Mouse (Mus musculus) kidney, embryonic 15.5 days (tissue): Measurements from ENCODE around the gene Aicda. TPM values are rescaled to one million over a fixed set of nuclear protein-coding genes. Genes with fewer than 3 reads are reported as not detected.
A peak's percentile ranks its signal among the peaks of the same experiment; 100 is the strongest.

Source experiments
- ATAC-seq: fragments of 200-750 bp; cut with Nextera tagmentation; replicated peaks from 2 replicates; pipeline ENCODE4 v1.8.0; 2017; ENCODE audit warnings: moderate TSS enrichment; ENCODE audit not compliant: low FRiP score
- H3K27ac ChIP-seq: fragments of 300-500 bp; sonication (generic); 2 replicates; pipeline ENCODE4 v1.5.1; 2015; ENCODE audit warnings: mild to moderate bottlenecking, inconsistent platforms
- H3K27me3 ChIP-seq: fragments of 300-500 bp; sonication (generic); 2 replicates; pipeline ENCODE4 v1.6.1; 2015; ENCODE audit warnings: inconsistent platforms
- H3K36me3 ChIP-seq: fragments of 300-500 bp; sonication (generic); 2 replicates; pipeline ENCODE4 v1.6.1; 2015; ENCODE audit warnings: inconsistent platforms
- H3K4me1 ChIP-seq: fragments of 300-500 bp; sonication (generic); 2 replicates; pipeline ENCODE4 v1.6.1; 2015; ENCODE audit warnings: inconsistent platforms
- H3K4me2 ChIP-seq: fragments of 300-500 bp; sonication (generic); 2 replicates; pipeline ENCODE4 v1.6.1; 2015; ENCODE audit warnings: moderate library complexity, mild to moderate bottlenecking, inconsistent platforms
- H3K4me3 ChIP-seq: fragments of 300-500 bp; sonication (generic); replicated peaks from 2 replicates; pipeline ENCODE4 v1.5.1; 2015; ENCODE audit warnings: mild to moderate bottlenecking, inconsistent platforms
- H3K9ac ChIP-seq: fragments of 300-500 bp; sonication (generic); 2 replicates; pipeline ENCODE4 v1.6.1; 2015; ENCODE audit warnings: mild to moderate bottlenecking, inconsistent platforms
- H3K9me3 ChIP-seq: fragments of 300-500 bp; sonication (generic); replicated peaks from 2 replicates; pipeline ENCODE4 v1.6.1; 2016; ENCODE audit warnings: inconsistent platforms
- WGBS: fragments of 180-500 bp; shearing (Covaris S2); methylation state at CpG from one replicate; pipeline ENCODE4 v1.1.7; 2015; ENCODE audit warnings: mixed read lengths; 5-methylcytosine and 5-hydroxymethylcytosine counted together
- polyA plus RNA-seq: library from polyadenylated mRNA; unstranded; fragments of >200 nt; fragmentation: Nextera tagmentation; extraction: Ambion mirVana; gene quantifications from 2 replicates; pipeline ENCODE4 v1.2.1, GENCODE M21; 2015

Gene Aicda
- polyA plus RNA-seq, 1 experiment from 2014 or later = not detected

DNA sequence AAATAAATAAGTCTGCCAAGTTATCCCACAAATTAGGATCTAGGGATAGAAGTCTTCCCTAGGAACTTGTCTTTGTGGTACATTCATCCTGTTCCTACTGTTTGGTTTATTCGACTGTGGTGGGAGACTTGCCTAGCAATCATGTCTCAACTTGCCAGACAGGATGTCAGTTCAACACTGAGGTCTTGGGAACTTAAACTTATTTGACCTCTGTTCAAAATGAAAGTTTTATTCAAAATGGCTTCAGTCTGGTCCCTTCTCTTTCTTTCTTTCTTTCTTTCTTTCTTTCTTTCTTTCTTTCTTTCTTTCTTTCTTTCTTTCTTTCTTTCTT lies 49.4 kb downstream of the Aicda start:
- Histone ChIP-seq H3K4me1 (no peaks in the 10 kb centered on the region), H3K27ac (peak overlapping the region; percentile 75), H3K36me3 (no peaks in the 10 kb centered on the region), H3K9me3 (no peaks in the 10 kb centered on the region), H3K4me3 (peak overlapping the region; percentile 52), H3K27me3 (no peaks in the 10 kb centered on the region), H3K9ac (no peak overlapping the region), H3K4me2 (peak overlapping the region; percentile 72)
- 41% methylated on average over 1 of the region's 1 CpGs for WGBS
- no peak for ATAC-seq

DNA sequence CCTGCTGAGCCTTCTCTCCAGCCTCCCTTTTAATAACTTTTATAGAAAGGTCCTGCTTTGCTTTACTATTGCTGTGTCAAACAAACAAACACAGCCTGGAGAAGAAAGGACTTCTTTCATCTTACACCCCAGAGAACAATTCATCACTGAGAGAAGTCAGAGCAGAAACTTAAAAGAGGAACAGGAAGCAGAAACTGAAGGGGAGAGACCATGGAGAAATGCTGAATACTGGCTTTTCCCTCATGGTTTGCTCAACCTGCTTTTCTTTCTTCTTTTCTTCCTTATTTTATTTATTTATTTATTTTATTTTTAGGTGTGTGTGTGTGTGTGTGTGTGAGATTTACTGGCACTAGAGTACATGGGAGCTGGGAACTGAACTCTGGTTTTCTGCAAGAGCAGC lies 50.7 kb downstream of the Aicda start:
- H3K4me1 ChIP-seq = no peaks in the 10 kb centered on the region
- H3K4me2 ChIP-seq = no peak overlapping the region
- H3K27ac ChIP-seq = no peak overlapping the region
- no peak overlapping the region for H3K4me3 ChIP-seq
- ATAC-seq = no peak
- no peak overlapping the region for H3K9ac ChIP-seq
- H3K36me3 ChIP-seq = no peaks in the 10 kb centered on the region
- no peaks in the 10 kb centered on the region for H3K9me3 ChIP-seq
- no peaks in the 10 kb centered on the region for H3K27me3 ChIP-seq

GRCm38 (mm10) chr6:122605483-122605882 lies 51.9 kb downstream of the Aicda start:
- Histone ChIP-seq H3K9ac (no peak overlapping the region), H3K27ac (no peak overlapping the region), H3K4me3 (no peak overlapping the region), H3K36me3 (no peaks in the 10 kb centered on the region), H3K4me2 (no peak overlapping the region), H3K9me3 (no peaks in the 10 kb centered on the region), H3K4me1 (no peaks in the 10 kb centered on the region), H3K27me3 (no peaks in the 10 kb centered on the region)
- WGBS = 91% methylated on average over 8 of the region's 8 CpGs
- no peak for ATAC-seq

GRCm38 (mm10) chr6:122606661-122607060 lies 53.1 kb downstream of the Aicda start:
- no peak overlapping the region for H3K9ac ChIP-seq
- H3K36me3 ChIP-seq = no peaks in the 10 kb centered on the region
- no peak for ATAC-seq
- no peaks in the 10 kb centered on the region for H3K27me3 ChIP-seq
- 93% methylated on average over 11 of the region's 11 CpGs for WGBS
- H3K27ac ChIP-seq = no peak overlapping the region
- no peaks in the 10 kb centered on the region for H3K4me1 ChIP-seq
- no peak overlapping the region for H3K4me2 ChIP-seq
- H3K4me3 ChIP-seq = no peak overlapping the region
- no peaks in the 10 kb centered on the region for H3K9me3 ChIP-seq

GRCm38 (mm10) chr6:122607700-122608099 lies 54.1 kb downstream of the Aicda start:
- 91% methylated on average over 12 of the region's 12 CpGs for WGBS
- Histone ChIP-seq H3K36me3 (no peaks in the 10 kb centered on the region), H3K4me3 (no peak overlapping the region), H3K9me3 (no peaks in the 10 kb centered on the region), H3K27me3 (no peaks in the 10 kb centered on the region), H3K4me2 (no peak overlapping the region), H3K9ac (no peak overlapping the region), H3K4me1 (no peaks in the 10 kb centered on the region), H3K27ac (no peak overlapping the region)
- ATAC-seq = no peak

- 81% methylated on average over 10 of the region's 10 CpGs for WGBS
- Histone ChIP-seq H3K27me3 (no peaks in the 10 kb centered on the region), H3K4me2 (no peak overlapping the region), H3K9ac (no peak overlapping the region), H3K4me1 (no peaks in the 10 kb centered on the region), H3K36me3 (no peaks in the 10 kb centered on the region), H3K9me3 (no peaks in the 10 kb centered on the region), H3K27ac (no peak overlapping the region), H3K4me3 (no peak overlapping the region)
- no peak for ATAC-seq
These were observed 55.1 kb downstream of the Aicda start for GRCm38 (mm10) chr6:122608434-122609376.

DNA sequence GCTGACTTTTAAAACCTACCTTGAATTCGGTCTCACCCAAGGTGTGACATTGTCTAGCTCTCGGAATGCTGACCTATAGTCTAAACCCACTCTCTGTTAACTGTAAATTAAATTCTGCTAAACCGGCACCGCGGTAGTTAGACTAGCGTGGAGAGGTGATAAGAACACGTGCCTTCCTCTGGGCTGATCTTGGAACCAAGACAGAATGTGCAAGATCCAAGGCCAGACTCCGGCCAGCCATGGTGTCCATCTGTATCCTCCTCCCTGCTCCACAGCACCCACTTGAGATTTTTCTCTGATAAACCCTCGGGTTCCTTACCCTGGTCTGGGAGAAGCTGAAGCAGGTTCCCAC lies 55.8 kb downstream of the Aicda start:
- Histone ChIP-seq H3K4me3 (no peak overlapping the region), H3K27ac (no peak overlapping the region), H3K4me1 (no peaks in the 10 kb centered on the region), H3K9ac (no peak overlapping the region), H3K36me3 (no peaks in the 10 kb centered on the region), H3K4me2 (no peak overlapping the region), H3K27me3 (no peaks in the 10 kb centered on the region), H3K9me3 (no peaks in the 10 kb centered on the region)
- ATAC-seq = no peak
- 62% methylated on average over 9 of the region's 9 CpGs for WGBS

GRCm38 (mm10) chr6:122609771-122610170 lies 56.2 kb downstream of the Aicda start, which contains the start of gene Gdf3:
TSS of gene Gdf3 (minus strand) at chr6:122610087.
- ATAC-seq = no peak
- H3K36me3 ChIP-seq = no peaks in the 10 kb centered on the region
- H3K4me2 ChIP-seq = no peak within 1 kb of the TSS
- H3K4me3 ChIP-seq = no peak within 1 kb of the TSS
- 58% methylated on average over 14 of the region's 14 CpGs for WGBS
- no peaks in the 10 kb centered on the region for H3K27me3 ChIP-seq
- no peak within 1 kb of the TSS for H3K9ac ChIP-seq
- H3K4me1 ChIP-seq = no peaks in the 10 kb centered on the region
- no peak within 1 kb of the TSS for H3K27ac ChIP-seq
- no peaks in the 10 kb centered on the region for H3K9me3 ChIP-seq

DNA sequence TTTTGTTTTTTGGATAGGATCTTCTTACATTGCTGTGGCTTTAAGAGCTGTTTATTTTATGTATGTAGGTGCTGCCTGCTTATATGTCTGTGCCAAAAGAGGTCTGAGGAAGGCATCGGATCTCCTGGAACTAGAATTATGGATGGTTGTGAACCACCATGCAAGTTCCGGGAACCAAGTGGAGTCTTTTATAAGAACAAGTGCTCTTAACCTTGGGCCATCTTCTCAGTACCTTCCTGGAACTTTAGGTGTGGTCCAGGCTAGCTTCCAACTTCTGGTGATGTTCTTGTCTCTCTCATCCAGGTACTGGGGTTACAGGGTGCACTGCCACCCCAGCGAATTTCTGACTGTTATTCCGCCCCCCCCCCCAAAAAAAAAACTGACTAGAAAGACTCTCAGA lies 58.8 kb downstream of the Aicda start:
- Histone ChIP-seq H3K9ac (no peak overlapping the region), H3K27ac (no peak overlapping the region), H3K4me2 (no peak overlapping the region), H3K9me3 (no peaks in the 10 kb centered on the region), H3K27me3 (no peaks in the 10 kb centered on the region), H3K4me1 (no peaks in the 10 kb centered on the region), H3K4me3 (no peak overlapping the region), H3K36me3 (no peaks in the 10 kb centered on the region)
- WGBS = 71% methylated on average over 4 of the region's 4 CpGs
- no peak for ATAC-seq

Other genes with a start within 250 kb of the Aicda start
- gene M6pr, start 245.1 kb upstream of the Aicda start, polyA plus RNA-seq = 113 and 116 TPM in 2 replicates
- gene Phc1, start 213.2 kb upstream of the Aicda start, polyA plus RNA-seq = 18.1 and 21.1 TPM in 2 replicates
- 15.3 and 16.2 TPM in 2 replicates for gene Rimklb, start 55.0 kb upstream of the Aicda start, polyA plus RNA-seq
- 23.4 and 32.8 TPM in 2 replicates for gene Mfap5, start 48.0 kb upstream of the Aicda start, polyA plus RNA-seq
- 3.3 and 4.3 TPM in 2 replicates for gene Apobec1, start 48.6 kb downstream of the Aicda start, polyA plus RNA-seq
- not detected in 2 replicates for gene Gdf3, start 56.3 kb downstream of the Aicda start, polyA plus RNA-seq
- gene Dppa3, start 72.6 kb downstream of the Aicda start, polyA plus RNA-seq = not detected in 2 replicates
- gene Nanog, start 153.7 kb downstream of the Aicda start, polyA plus RNA-seq = 0.14 TPM in 1 of 2 replicates, not detected in the other
- gene Slc2a3, start 247.8 kb downstream of the Aicda start, polyA plus RNA-seq = 7.8 and 10.4 TPM in 2 replicates